Mouse (Mus musculus) liver, postnatal 0 days (tissue): ENCODE results near the gene Ccdc187. TPM values are rescaled to one million over a fixed set of nuclear protein-coding genes. Genes with fewer than 3 reads are reported as not detected.

ENCODE experiments used
- ATAC-seq: fragments of 200-750 bp; cut with Nextera tagmentation; 2 replicates; pipeline ENCODE4 v1.8.0; 2017; ENCODE audit warnings: mild to moderate bottlenecking, moderate library complexity
- DNase-seq: peaks from one replicate; pipeline ENCODE4 v3.0.0-alpha.2; 2016
- H3K27ac ChIP-seq: fragments of 300-500 bp; sonication (generic); 2 replicates; pipeline ENCODE4 v1.5.1; 2014; ENCODE audit warnings: antibody characterized with exemption, moderate library complexity, mild to moderate bottlenecking, low read depth
- H3K27me3 ChIP-seq: fragments of 300-500 bp; sonication (generic); 2 replicates; pipeline ENCODE4 v1.6.1; 2014; ENCODE audit warnings: low read length, control low read depth, mixed read lengths; ENCODE audit not compliant: insufficient read depth
- H3K36me3 ChIP-seq: fragments of 300-500 bp; sonication (generic); replicated peaks from 2 replicates; pipeline ENCODE4 v1.6.1; 2014; ENCODE audit warnings: mild to moderate bottlenecking, control low read depth, low read length, moderate library complexity, mixed read lengths; ENCODE audit not compliant: insufficient read depth
- H3K4me1 ChIP-seq: fragments of 300-500 bp; sonication (generic); 2 replicates; pipeline ENCODE4 v1.6.1; 2014; ENCODE audit warnings: antibody characterized with exemption, mild to moderate bottlenecking, control low read depth; ENCODE audit not compliant: insufficient read depth
- H3K4me2 ChIP-seq: fragments of 300-500 bp; sonication (generic); 2 replicates; pipeline ENCODE4 v1.6.1; 2014; ENCODE audit warnings: low read depth, mild to moderate bottlenecking, low read length, moderate library complexity, mixed read lengths
- H3K4me3 ChIP-seq: fragments of 300-500 bp; sonication (generic); 2 replicates; pipeline ENCODE4 v1.5.1; 2014; ENCODE audit warnings: low read depth, low read length
- H3K9ac ChIP-seq: fragments of 300-500 bp; sonication (generic); replicated peaks from 2 replicates; pipeline ENCODE4 v1.6.1; 2014; ENCODE audit warnings: mild to moderate bottlenecking, moderate library complexity
- H3K9me3 ChIP-seq: fragments of 300-500 bp; sonication (generic); 2 replicates; pipeline ENCODE4 v1.6.1; 2016; ENCODE audit warnings: mild to moderate bottlenecking, control low read depth, low read length, mixed read lengths
- CTCF ChIP-seq: sonication (generic); IDR thresholded peaks from 2 replicates; pipeline ENCODE4 v1.5.1; 2016; ENCODE audit warnings: antibody characterized with exemption, low read depth
- EP300 ChIP-seq: IDR thresholded peaks from 2 replicates; pipeline ENCODE4 v1.6.1; 2016; ENCODE audit warnings: antibody characterized with exemption, low read depth, mild to moderate bottlenecking
- WGBS: fragments of 180-500 bp; shearing (Covaris S2); extraction: QIAGEN DNeasy Blood & Tissue Kit; methylation state at CpG from one replicate; pipeline ENCODE4 v1.1.7; 2014; ENCODE audit not compliant: insufficient replicate concordance; 5-methylcytosine and 5-hydroxymethylcytosine counted together
- polyA plus RNA-seq: library from polyadenylated mRNA; unstranded; fragments of >200 nt; fragmentation: Nextera tagmentation; extraction: Ambion mirVana; gene quantifications from 2 replicates; pipeline ENCODE4 v1.2.1, GENCODE M21; 2015

The Ccdc187 gene
- polyA plus RNA-seq, 1 experiment from 2014 or later, result not detected

DNA sequence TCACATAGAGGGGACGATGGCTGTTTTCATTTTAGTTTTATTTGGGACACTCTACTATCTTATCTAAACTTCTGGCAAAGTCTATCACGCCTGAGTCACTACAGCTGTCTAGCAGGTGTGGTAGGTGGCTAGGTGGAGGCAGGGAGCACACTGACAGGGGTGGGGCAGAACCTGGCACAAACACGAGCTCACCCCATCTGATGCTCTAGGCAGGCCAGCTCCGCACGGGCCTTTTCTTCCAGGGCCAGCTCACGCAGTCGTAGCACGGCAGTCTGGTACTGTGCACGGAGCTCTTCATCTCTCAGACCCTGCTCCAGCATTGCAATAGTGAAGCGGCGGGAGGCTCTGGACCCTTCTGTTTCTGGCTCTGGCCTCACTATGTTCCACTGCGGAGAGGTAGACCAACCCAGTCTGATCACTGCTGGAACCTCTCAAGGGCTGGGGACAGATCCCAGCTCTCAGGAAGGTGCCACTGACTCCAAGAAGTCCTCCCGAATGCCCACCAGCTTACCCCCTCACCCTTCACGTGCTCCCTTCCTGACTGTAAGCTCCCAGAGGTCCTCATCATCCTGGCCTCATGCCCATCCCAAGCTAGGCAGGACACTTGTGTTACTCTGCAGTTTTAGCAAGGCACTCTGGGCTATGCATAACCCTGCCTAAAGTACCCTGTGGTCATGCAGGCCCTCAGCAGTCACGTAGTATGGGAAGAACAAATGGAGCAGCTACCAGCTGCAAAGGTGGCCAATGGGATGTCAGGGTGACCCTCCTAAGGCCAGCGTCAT lies 36.9 kb downstream of the Ccdc187 start:
- Histone ChIP-seq H3K9ac (no peak overlapping the region), H3K4me2 (no peak overlapping the region), H3K9me3 (no peaks in the 10 kb centered on the region), H3K27me3 (no peaks in the 10 kb centered on the region), H3K4me1 (no peaks in the 10 kb centered on the region), H3K27ac (no peak overlapping the region), H3K4me3 (no peak overlapping the region), H3K36me3 (no peaks in the 10 kb centered on the region)
- WGBS, result 73% methylated on average over 16 of the region's 16 CpGs
- DNase-seq (no peak), ATAC-seq (no peak)
- TF ChIP-seq CTCF, result no peak
- TF ChIP-seq EP300, result no peak

- Histone ChIP-seq H3K27me3 (no peaks in the 10 kb centered on the region), H3K9me3 (no peaks in the 10 kb centered on the region), H3K9ac (no peak overlapping the region), H3K4me2 (no peak overlapping the region), H3K27ac (no peak overlapping the region), H3K4me1 (no peaks in the 10 kb centered on the region), H3K4me3 (no peak overlapping the region), H3K36me3 (no peaks in the 10 kb centered on the region)
- TF ChIP-seq CTCF (no peak), EP300 (no peak)
- ATAC-seq, result no peak
- 66% methylated on average over 4 of the region's 4 CpGs for WGBS
- no peak for DNase-seq
These were observed 39.5 kb downstream of the Ccdc187 start for GRCm38 (mm10) chr2:26254816-26255215.

- WGBS, result 40% methylated on average over 8 of the region's 8 CpGs
- no peaks in the 10 kb centered on the region for H3K4me1 ChIP-seq
- no peaks in the 10 kb centered on the region for H3K36me3 ChIP-seq
- ATAC-seq, result no peak
- DNase-seq, result no peak
- no peaks in the 10 kb centered on the region for H3K9me3 ChIP-seq
- no peak overlapping the region for H3K4me2 ChIP-seq
- H3K27me3 ChIP-seq, result no peaks in the 10 kb centered on the region
- TF ChIP-seq CTCF (no peak), EP300 (no peak)
- H3K9ac ChIP-seq, result no peak overlapping the region
- no peak overlapping the region for H3K4me3 ChIP-seq
- H3K27ac ChIP-seq, result no peak overlapping the region
These were observed 41.7 kb downstream of the Ccdc187 start for GRCm38 (mm10) chr2:26252514-26253206.

DNA sequence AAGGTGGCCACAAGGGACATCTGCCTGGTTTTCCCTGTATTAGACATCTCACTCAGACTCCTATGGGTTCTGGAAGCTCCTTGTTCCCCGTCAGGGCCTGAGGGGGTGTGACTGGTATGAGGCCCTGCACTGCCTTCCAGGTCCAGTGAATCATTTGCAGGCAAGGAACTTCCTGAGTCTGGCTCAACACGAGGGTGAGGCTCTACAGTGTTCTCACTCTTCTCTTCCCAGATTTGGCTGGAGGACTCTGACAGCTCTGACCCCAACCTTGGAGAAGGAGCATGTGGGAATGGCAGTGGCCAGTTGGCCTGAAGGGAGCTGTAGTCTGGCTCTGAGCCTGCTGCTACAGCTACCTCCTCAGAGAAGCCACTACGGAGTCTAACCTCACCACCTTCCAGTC lies 46.8 kb downstream of the Ccdc187 start:
- no peak for TF ChIP-seq CTCF
- TF ChIP-seq EP300, result no peak
- Histone ChIP-seq H3K9ac (no peak overlapping the region), H3K9me3 (no peaks in the 10 kb centered on the region), H3K27ac (no peak overlapping the region), H3K4me1 (no peaks in the 10 kb centered on the region), H3K4me2 (no peak overlapping the region), H3K4me3 (no peak overlapping the region), H3K27me3 (no peaks in the 10 kb centered on the region), H3K36me3 (no peaks in the 10 kb centered on the region)
- 34% methylated on average over 3 of the region's 3 CpGs for WGBS
- DNase-seq (no peak), ATAC-seq (no peak)

GRCm38 (mm10) chr2:26240841-26241240 lies 53.5 kb downstream of the Ccdc187 start:
- TF ChIP-seq EP300, result no peak
- no peak for TF ChIP-seq CTCF
- no peak overlapping the region for H3K9ac ChIP-seq
- H3K4me1 ChIP-seq, result peaks cover 10% of the 10 kb centered on the region
- no peak for ATAC-seq
- no peaks in the 10 kb centered on the region for H3K9me3 ChIP-seq
- no peaks in the 10 kb centered on the region for H3K36me3 ChIP-seq
- no peak overlapping the region for H3K27ac ChIP-seq
- no peaks in the 10 kb centered on the region for H3K27me3 ChIP-seq
- WGBS, result 72% methylated on average over 3 of the region's 3 CpGs
- no peak overlapping the region for H3K4me2 ChIP-seq
- H3K4me3 ChIP-seq, result no peak overlapping the region
- no peak for DNase-seq

DNA sequence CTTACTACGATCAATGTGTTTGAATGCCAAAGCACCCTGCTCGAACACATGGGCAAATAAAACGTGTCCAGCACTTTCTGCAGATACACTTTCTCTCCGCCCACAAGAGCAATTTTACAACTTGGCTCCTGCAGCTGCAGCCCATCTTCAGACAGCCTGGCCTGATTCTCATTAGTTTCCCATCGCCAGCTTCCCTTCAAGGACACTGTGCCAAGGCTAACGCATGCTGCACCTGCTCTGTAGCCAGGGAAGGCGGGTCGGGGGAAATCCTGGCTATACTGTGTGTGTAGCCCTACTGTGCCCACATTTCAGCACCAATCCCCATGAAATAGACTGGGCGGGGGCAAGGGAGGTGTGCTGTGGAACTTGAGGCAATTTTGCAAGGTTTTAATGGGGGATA lies 54.0 kb downstream of the Ccdc187 start:
- Histone ChIP-seq H3K9ac (no peak overlapping the region), H3K9me3 (no peaks in the 10 kb centered on the region), H3K4me2 (no peak overlapping the region), H3K36me3 (no peaks in the 10 kb centered on the region), H3K27me3 (no peaks in the 10 kb centered on the region), H3K27ac (no peak overlapping the region), H3K4me3 (no peak overlapping the region), H3K4me1 (peaks cover 11% of the 10 kb centered on the region)
- DNase-seq (no peak), ATAC-seq (no peak)
- WGBS, result 57% methylated on average over 9 of the region's 9 CpGs
- no peak for TF ChIP-seq CTCF
